Mouse (Mus musculus): ENCODE measurements around the gene Kif13a. TPM values are rescaled to one million over a fixed set of nuclear protein-coding genes. Genes with fewer than 3 reads are reported as not detected.

The Kif13a gene
- polyA plus RNA-seq, 1 experiment from 2014 or later = 13.0 TPM

DNA sequence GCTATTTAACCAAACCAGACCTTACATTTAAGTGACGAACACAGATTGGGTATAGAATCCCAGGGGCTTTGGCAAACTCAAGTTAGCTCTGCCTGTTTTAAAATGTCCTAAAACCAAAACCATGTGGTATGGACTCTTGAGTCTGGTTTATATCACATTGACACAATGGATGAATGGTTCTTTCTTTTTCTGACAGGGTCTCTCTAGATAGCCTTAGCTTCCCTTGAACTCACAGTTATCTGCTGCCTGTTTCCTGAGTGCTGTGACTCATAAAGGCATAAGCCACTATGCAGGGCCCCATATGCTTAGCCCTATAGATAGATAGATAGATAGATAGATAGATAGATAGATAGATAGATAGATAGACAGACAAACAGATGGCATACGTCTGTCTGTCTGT lies 142.8 kb downstream of the Kif13a start:
- Histone ChIP-seq H3K9me3 (no peaks in the 10 kb centered on the region), H3K4me2 (no peak overlapping the region), H3K9ac (no peak overlapping the region), H3K27ac (replicated peaks) (no peak overlapping the region), H3K4me1 (replicated peaks) (no peaks in the 10 kb centered on the region), H3K27me3 (no peaks in the 10 kb centered on the region), H3K4me3 (no peak overlapping the region), H3K36me3 (peaks cover 30% of the 10 kb centered on the region)
- ATAC-seq (ENCODE audit: low FRiP score, low read depth) = no peak
- 89% methylated on average over 2 of the region's 2 CpGs for WGBS

DNA sequence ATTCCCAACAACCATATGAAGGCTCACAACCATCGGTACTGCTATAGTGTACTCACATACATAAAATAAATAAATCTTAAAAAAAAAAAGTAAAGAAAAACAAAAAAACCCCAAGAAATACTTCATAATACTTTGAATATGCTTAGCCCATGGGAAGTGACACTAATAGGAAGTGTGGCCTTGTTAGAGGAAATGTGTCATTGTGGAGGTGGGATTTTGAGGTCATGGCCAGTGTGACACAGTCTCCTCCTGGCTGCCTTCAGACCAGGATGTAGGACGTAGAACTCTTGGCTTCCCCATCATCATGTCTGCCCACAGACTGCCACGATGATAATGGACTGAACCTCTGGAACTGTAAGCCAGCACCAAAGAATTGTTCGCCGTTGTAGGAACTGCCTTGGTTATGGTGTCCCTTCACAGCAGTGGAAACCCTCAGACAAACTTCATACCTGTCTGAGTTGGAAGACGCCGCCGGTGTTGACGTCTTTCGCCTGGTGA lies 143.6 kb downstream of the Kif13a start:
- H3K27ac ChIP-seq (replicated peaks) = no peak overlapping the region
- H3K4me3 ChIP-seq = no peak overlapping the region
- H3K27me3 ChIP-seq = no peaks in the 10 kb centered on the region
- H3K9ac ChIP-seq = no peak overlapping the region
- no peak for ATAC-seq (ENCODE audit: low FRiP score, low read depth)
- H3K9me3 ChIP-seq = no peaks in the 10 kb centered on the region
- whole genome bisulfite sequencing = 98% methylated on average over 10 of the region's 10 CpGs
- peaks cover 28% of the 10 kb centered on the region for H3K36me3 ChIP-seq
- no peak overlapping the region for H3K4me2 ChIP-seq
- H3K4me1 ChIP-seq (replicated peaks) = no peaks in the 10 kb centered on the region

DNA sequence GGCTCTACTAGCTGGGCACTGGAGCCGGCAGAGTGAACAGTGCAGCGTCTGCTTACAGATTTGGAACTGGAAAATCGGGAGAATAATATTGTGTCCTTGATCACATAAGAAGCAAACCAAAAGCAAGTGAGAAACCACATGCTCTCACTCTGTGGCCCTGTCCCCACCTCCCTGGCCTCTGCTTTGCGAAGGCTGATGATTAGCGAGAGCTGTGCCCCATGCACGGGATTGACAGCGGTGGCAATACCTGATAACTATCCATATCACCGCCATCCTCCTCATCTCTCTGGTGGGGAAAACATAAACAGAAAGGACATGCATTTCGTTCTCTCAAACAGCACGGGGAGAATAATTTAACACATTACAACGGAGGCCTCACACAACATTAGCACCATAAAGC lies 149.3 kb downstream of the Kif13a start:
- no peaks in the 10 kb centered on the region for H3K27me3 ChIP-seq
- no peaks in the 10 kb centered on the region for H3K4me1 ChIP-seq (replicated peaks)
- H3K9ac ChIP-seq = no peak overlapping the region
- H3K27ac ChIP-seq (replicated peaks) = no peak overlapping the region
- no peak overlapping the region for H3K4me2 ChIP-seq
- WGBS = 84% methylated on average over 11 of the region's 11 CpGs
- ATAC-seq (ENCODE audit: low FRiP score, low read depth) = no peak
- H3K36me3 ChIP-seq = peaks cover 22% of the 10 kb centered on the region
- H3K9me3 ChIP-seq = no peaks in the 10 kb centered on the region
- no peak overlapping the region for H3K4me3 ChIP-seq

DNA sequence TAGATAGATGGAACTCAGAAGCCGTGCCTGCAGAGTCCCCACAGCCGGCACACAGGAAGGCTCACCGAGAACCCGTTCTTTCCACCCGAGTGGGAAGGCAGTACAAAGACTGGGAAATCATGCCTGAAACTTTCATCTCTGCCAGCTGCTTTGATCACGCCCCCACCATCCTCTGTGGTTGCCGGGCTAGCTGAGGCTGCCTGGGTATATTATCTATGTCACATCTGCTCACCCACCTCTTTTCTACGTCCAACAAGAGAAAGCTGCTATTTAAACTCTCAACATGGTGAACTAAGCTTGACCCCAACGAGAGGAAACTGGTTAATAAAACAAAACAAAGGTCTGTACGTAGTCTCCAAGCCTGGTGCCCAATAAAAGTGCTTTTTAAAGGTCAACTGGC lies 149.8 kb downstream of the Kif13a start:
- Histone ChIP-seq H3K9ac (no peak overlapping the region), H3K27ac (replicated peaks) (no peak overlapping the region), H3K4me1 (replicated peaks) (no peaks in the 10 kb centered on the region), H3K36me3 (peaks cover 22% of the 10 kb centered on the region), H3K4me2 (no peak overlapping the region), H3K9me3 (no peaks in the 10 kb centered on the region), H3K27me3 (no peaks in the 10 kb centered on the region), H3K4me3 (no peak overlapping the region)
- 55% methylated on average over 10 of the region's 10 CpGs for WGBS
- ATAC-seq (ENCODE audit: low FRiP score, low read depth) = no peak

DNA sequence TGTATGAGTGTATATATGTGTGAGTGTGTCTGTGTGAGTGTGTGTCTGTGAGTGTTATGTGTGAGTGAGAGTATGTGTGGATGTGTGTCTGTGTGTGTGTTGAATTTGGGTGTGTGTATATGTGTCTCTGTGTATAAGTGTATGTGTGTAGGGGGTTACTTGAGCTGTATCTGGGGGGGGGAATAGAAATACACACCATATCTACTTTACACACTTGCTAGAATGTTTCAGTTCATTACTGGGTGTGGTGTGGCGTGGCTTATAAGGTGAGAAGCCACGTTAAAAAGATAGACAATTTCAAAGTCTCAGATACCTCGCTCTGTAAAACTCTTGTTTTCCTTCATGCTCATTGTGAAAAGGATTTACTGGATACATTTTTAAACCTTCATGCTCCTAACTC lies 152.2 kb downstream of the Kif13a start:
- Histone ChIP-seq H3K4me3 (no peak overlapping the region), H3K4me1 (replicated peaks) (no peaks in the 10 kb centered on the region), H3K9me3 (no peaks in the 10 kb centered on the region), H3K27me3 (no peaks in the 10 kb centered on the region), H3K27ac (replicated peaks) (no peak overlapping the region), H3K4me2 (no peak overlapping the region), H3K9ac (no peak overlapping the region), H3K36me3 (peaks cover 22% of the 10 kb centered on the region)
- 97% methylated on average over 3 of the region's 3 CpGs for WGBS
- no peak for ATAC-seq (ENCODE audit: low FRiP score, low read depth)

DNA sequence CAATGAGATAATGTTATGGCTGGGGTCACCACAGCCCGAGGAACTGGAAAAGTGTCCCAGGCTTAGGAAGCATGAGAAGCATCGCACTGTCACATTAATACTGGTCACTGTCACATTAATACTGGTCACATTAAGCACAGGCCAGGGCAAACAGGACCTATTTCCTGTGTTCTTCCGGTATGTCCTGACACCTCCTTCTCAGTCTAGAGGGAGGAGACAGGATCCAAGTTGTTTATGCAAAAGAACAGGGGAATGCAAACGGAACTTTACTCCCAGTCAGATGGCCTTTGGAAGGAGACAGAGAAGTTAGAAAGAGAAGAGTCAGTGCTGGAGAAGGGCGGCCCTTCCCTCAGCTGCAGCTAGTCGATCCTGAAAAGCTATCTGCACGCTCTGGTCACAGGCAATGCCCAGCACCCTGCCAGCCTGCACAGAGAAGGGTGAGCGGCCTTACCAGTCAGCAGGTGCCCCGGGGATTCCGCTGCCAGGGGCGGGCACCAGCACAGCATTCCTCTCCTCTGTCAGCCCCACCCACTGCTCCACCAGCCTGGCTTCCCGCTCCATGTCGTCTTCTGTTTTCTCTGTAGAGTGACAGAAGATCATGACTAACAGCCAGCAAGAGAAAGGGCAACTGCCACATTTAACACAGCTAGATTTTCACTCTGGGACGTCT lies 152.9 kb downstream of the Kif13a start:
- Histone ChIP-seq H3K9ac (no peak overlapping the region), H3K4me1 (replicated peaks) (no peaks in the 10 kb centered on the region), H3K9me3 (no peaks in the 10 kb centered on the region), H3K4me2 (no peak overlapping the region), H3K27me3 (no peaks in the 10 kb centered on the region), H3K36me3 (peaks cover 28% of the 10 kb centered on the region), H3K4me3 (no peak overlapping the region), H3K27ac (replicated peaks) (no peak overlapping the region)
- no peak for ATAC-seq (ENCODE audit: low FRiP score, low read depth)
- WGBS = 85% methylated on average over 14 of the region's 14 CpGs

DNA sequence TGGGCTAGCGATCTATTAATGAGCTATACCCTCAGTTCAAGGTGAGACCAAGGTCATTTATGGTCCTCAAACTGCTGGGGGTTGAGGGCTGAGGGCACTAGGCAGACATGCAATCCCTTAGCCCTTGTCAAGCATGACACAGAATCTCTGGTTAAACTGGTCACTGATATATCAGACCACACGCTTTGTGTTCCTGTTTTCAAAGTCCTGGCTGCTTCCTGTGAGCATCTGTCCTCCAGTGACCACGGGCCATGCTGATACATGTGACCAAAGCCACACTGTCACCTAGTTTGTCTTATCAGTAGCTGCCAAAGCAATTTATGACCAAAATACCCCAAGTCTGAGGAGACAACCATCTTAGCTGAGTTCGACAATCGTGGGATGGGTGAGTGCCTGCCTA lies 154.7 kb downstream of the Kif13a start:
- 96% methylated on average over 5 of the region's 5 CpGs for WGBS
- H3K9ac ChIP-seq = no peak overlapping the region
- ATAC-seq (ENCODE audit: low FRiP score, low read depth) = no peak
- H3K4me2 ChIP-seq = no peak overlapping the region
- H3K27me3 ChIP-seq = no peaks in the 10 kb centered on the region
- no peak overlapping the region for H3K4me3 ChIP-seq
- no peak overlapping the region for H3K27ac ChIP-seq (replicated peaks)
- no peaks in the 10 kb centered on the region for H3K4me1 ChIP-seq (replicated peaks)
- no peaks in the 10 kb centered on the region for H3K9me3 ChIP-seq
- H3K36me3 ChIP-seq = peaks cover 42% of the 10 kb centered on the region

DNA sequence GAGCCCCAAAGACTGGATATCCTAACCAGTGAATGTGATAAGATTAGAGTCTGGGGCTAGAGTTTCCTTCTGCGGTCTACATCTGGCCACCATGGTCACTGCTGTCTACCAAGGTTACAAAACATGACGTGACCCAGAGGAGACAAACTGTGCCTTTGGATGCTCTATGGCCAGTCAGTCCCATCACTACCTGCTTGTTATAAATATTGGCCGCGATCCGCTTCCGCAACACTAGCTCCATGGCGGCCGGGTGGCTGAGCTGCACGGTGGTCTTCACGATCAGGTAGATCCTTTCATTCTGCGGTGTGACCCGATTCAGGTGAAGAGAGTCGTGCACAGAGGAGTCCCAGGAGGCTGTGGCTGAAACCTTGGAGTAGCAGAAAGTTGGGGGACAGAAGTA lies 157.1 kb downstream of the Kif13a start:
- Histone ChIP-seq H3K9me3 (no peaks in the 10 kb centered on the region), H3K36me3 (peaks cover 54% of the 10 kb centered on the region), H3K27me3 (no peaks in the 10 kb centered on the region), H3K4me3 (no peak overlapping the region), H3K9ac (no peak overlapping the region), H3K4me1 (replicated peaks) (no peaks in the 10 kb centered on the region), H3K4me2 (no peak overlapping the region), H3K27ac (replicated peaks) (no peak overlapping the region)
- no peak for ATAC-seq (ENCODE audit: low FRiP score, low read depth)
- WGBS = 98% methylated on average over 13 of the region's 13 CpGs

DNA sequence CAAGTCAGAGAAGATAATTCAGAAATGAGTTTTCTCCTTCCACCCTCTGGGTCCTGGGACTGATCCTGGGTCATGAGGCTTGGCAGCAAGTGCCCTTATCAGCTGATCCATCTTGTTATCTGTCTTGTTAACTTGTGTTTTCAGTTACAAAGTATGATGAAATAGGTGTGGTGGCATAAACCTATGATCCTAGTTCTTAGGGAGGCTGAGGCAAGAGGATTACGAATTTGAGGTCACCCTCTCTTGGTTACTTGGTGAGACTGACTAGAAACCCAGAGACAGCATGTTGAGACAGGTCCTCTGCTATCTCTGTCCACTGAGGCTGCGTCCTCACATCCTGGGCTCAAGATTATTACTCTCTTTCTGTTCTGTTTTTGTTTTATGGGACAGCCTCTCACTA lies 164.3 kb downstream of the Kif13a start:
- no peak overlapping the region for H3K27ac ChIP-seq (replicated peaks)
- H3K9me3 ChIP-seq = no peaks in the 10 kb centered on the region
- no peak overlapping the region for H3K4me2 ChIP-seq
- H3K9ac ChIP-seq = no peak overlapping the region
- H3K4me1 ChIP-seq (replicated peaks) = no peaks in the 10 kb centered on the region
- ATAC-seq (ENCODE audit: low FRiP score, low read depth) = no peak
- WGBS = 97% methylated on average over 2 of the region's 2 CpGs
- peaks cover 38% of the 10 kb centered on the region for H3K36me3 ChIP-seq
- H3K27me3 ChIP-seq = no peaks in the 10 kb centered on the region
- H3K4me3 ChIP-seq = no peak overlapping the region

- WGBS = 97% methylated on average over 9 of the region's 9 CpGs
- Histone ChIP-seq H3K4me3 (no peak overlapping the region), H3K36me3 (peaks cover 22% of the 10 kb centered on the region; the same call in 1 of the 2 replicates), H3K27me3 (no peaks in the 10 kb centered on the region), H3K4me1 (replicated peaks) (no peaks in the 10 kb centered on the region), H3K27ac (replicated peaks) (no peak overlapping the region), H3K9me3 (no peaks in the 10 kb centered on the region), H3K4me2 (no peak overlapping the region), H3K9ac (no peak overlapping the region)
- no peak for ATAC-seq (ENCODE audit: low FRiP score, low read depth)
Observed at GRCm38 (mm10) chr13:46763210-46763609, 166.5 kb downstream of the Kif13a start.

- WGBS = 60% methylated on average over 6 of the region's 6 CpGs
- H3K27ac ChIP-seq (replicated peaks) = no peak overlapping the region
- H3K4me1 ChIP-seq (replicated peaks) = no peaks in the 10 kb centered on the region
- H3K4me3 ChIP-seq = no peak overlapping the region
- H3K36me3 ChIP-seq = peaks cover 14% of the 10 kb centered on the region; the same call in 1 of the 2 replicates
- no peak overlapping the region for H3K4me2 ChIP-seq
- H3K27me3 ChIP-seq = no peaks in the 10 kb centered on the region
- H3K9me3 ChIP-seq = no peaks in the 10 kb centered on the region
- H3K9ac ChIP-seq = no peak overlapping the region
- ATAC-seq (ENCODE audit: low FRiP score, low read depth) = no peak
Observed at GRCm38 (mm10) chr13:46760921-46761320, 168.7 kb downstream of the Kif13a start.

- Histone ChIP-seq H3K9ac (no peak overlapping the region), H3K9me3 (no peaks in the 10 kb centered on the region), H3K36me3 (peaks cover 7% of the 10 kb centered on the region; the same call in 1 of the 2 replicates), H3K4me1 (replicated peaks) (no peaks in the 10 kb centered on the region), H3K27me3 (no peaks in the 10 kb centered on the region), H3K27ac (replicated peaks) (no peak overlapping the region), H3K4me3 (no peak overlapping the region), H3K4me2 (no peak overlapping the region)
- ATAC-seq (ENCODE audit: low FRiP score, low read depth) = 0 out of 2 replicates have a peak, but pooled peaks have one; percentile 23
- whole genome bisulfite sequencing = 30% methylated on average over 8 of the region's 8 CpGs
Observed at GRCm38 (mm10) chr13:46759281-46759809, 170.3 kb downstream of the Kif13a start.

- no peak for ATAC-seq (ENCODE audit: low FRiP score, low read depth)
- Histone ChIP-seq H3K9ac (no peak overlapping the region), H3K4me2 (no peak overlapping the region), H3K9me3 (no peaks in the 10 kb centered on the region), H3K4me1 (replicated peaks) (no peaks in the 10 kb centered on the region), H3K4me3 (no peak overlapping the region), H3K27ac (replicated peaks) (no peak overlapping the region), H3K27me3 (no peaks in the 10 kb centered on the region), H3K36me3 (peaks cover 7% of the 10 kb centered on the region; the same call in 1 of the 2 replicates)
- 94% methylated on average over 13 of the region's 13 CpGs for WGBS
Observed at GRCm38 (mm10) chr13:46758627-46759026, 171.0 kb downstream of the Kif13a start.
